Mouse (Mus musculus): ENCODE measurements around the gene Ube2m.

DNA sequence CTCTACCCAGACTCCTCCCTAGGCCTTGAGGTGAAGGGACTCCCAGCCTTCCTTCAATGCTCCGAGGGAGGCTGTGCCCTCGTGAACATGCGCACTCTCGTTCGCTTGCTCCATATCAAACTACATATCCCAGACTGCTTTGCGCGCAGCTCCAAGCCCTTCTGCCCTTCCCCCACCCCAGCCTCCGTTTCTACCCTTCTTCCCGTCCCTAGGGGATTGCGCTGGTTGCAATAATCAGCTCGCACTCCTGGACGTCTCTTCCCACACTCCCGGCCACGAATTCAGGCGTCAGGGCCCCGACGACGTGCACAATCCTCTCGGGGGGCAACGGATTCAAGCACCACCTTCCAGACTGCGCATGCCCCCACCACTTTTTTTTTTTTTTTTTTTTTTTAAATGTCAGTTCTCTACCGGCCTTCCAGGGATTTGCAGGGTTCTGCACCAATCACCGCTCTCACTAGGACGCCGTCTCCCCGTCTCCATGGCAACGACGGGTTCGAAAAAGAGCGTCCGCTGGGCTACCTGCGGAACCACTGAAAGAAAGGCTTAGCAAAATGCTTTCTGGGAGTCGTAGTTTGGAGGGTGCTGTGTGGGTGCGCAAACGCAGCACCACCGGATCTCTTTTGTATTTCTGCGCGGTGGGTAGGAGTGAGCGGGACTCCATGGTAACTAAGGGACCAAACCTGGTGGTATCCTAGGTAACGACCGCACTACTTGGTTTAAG, 16.4 kb upstream of the Ube2m start, which contains the start of gene Mzf1:
- no peak for TF ChIP-seq CTCF (IDR thresholded peaks at IDR 0.05; ENCODE audit: low read depth)
- TF ChIP-seq EP300 (IDR thresholded peaks at IDR 0.05; ENCODE audit: low read depth), result no peak
